Mouse (Mus musculus): Measurements from ENCODE around the gene 4933416C03Rik.

The 4933416C03Rik gene

DNA sequence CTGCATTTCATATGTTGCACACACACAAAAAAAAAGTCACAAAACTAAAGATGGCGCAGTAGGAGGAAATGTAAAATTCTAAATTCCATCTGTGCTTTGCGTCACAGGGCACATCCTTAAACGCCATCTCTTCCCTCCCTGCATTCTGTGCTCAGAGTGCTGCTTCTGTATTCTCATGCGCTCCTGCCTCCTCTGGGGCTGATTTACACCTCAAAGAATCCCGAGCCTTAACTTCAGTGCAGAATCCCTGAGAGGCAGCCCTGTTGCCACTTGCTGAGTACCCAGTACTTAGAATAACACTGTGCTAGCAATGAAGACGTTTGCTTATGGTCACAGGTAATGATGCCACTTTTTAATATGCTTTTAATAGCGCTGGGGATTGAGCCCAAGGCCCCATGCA is 34.3 kb downstream of the 4933416C03Rik start:
- peak; percentile 61 for DNase-seq (ENCODE audit: low read depth, low spot score)

DNA sequence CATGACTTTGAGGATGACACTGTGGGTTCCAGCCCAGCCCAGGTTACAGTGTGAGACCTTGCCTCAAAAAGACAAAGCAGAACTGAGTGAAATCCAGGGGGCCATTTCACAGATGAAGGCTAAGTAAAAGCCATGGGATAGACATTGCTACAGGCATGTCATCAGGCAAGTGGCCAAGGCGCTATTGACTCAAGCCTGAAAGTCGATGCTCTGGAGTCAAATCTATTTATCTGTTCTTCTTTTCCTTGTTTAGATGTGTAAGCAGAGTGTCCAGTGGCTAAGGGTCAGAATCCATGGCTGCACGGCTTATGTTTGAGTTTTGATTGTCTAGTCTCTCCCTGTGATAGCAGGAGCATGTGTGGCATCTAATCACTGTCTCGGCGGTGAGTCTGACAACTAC is 35.1 kb downstream of the 4933416C03Rik start:
- DNase-seq (ENCODE audit: low read depth, low spot score) = no peak

DNA sequence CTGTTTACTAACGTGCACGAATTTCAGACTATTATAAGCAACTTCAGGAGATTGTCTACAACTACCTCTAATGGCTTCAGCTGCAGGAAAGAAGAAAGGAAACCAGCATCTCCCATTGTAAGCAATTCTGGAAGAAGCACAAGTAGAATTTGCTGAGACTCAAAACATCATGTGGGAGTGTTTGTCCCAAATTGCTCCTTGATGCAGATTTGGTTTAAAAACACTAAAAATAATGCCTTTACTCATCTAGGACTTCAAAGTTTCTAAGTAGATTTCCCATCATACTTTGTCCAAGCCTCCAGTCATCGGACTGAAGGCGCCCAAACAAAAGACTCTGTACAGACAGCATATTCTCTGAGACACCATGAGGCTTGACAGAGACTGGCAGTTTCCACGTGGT is 37.8 kb downstream of the 4933416C03Rik start:
- no peak for DNase-seq (ENCODE audit: low read depth, low spot score)
